Mouse (Mus musculus) frontal cortex, adult 2 months (tissue): ENCODE data around the gene Ly6g6e. TPM values are rescaled to one million over a fixed set of nuclear protein-coding genes. Genes with fewer than 3 reads are reported as not detected.

Source experiments
- DNase-seq, 2 experiments: peaks; one replicate each; pipeline ENCODE4 v3.0.0; 2022; ENCODE audit warnings: low spot score in 1 of 2; ENCODE audit errors: extremely low spot score in 1 of 2
- polyA plus RNA-seq: library from polyadenylated mRNA; depleted of rRNA; stranded (reverse); fragments of >200 nt; gene quantifications from 2 replicates; pipeline ENCODE4 v1.2.3, GENCODE M21; 2012

Ly6g6e gene
- polyA plus RNA-seq, 1 experiment, result 65.5 TPM

DNA sequence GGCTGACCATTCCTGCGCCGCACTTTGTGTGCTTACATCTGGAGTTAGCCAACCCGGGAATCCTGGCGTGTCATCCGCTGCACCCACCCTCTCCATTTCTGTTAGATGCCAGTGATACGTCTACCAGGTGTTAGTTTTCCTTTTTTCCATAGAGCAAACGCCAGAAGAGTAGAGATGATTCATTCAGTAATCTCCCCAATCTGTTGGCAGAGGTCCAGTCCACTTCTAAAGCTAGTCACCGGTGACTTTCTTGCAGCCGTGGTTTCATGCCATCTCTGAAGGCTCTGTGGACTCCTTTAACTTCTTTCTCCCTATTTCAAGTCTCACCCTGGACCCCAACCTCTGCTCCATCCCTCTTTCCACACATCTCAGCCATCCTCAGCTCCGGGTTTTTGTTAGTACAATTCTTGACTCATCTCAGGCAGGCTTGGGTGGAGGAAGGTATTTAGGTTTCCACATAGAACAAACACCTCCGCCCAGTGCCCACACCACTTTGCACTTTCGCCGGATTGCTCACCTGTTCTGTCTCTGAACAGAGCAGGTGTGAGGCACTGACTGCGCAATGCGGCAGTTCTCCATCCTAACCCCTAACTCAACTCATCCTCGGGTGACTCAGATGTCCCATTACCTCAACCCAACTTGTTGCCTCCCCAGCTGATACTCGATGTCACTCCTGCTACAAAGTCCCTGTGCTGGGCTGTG is 8.3 kb upstream of the Ly6g6e start:
- peak in 1 of 2 experiments; percentile 48 for DNase-seq

DNA sequence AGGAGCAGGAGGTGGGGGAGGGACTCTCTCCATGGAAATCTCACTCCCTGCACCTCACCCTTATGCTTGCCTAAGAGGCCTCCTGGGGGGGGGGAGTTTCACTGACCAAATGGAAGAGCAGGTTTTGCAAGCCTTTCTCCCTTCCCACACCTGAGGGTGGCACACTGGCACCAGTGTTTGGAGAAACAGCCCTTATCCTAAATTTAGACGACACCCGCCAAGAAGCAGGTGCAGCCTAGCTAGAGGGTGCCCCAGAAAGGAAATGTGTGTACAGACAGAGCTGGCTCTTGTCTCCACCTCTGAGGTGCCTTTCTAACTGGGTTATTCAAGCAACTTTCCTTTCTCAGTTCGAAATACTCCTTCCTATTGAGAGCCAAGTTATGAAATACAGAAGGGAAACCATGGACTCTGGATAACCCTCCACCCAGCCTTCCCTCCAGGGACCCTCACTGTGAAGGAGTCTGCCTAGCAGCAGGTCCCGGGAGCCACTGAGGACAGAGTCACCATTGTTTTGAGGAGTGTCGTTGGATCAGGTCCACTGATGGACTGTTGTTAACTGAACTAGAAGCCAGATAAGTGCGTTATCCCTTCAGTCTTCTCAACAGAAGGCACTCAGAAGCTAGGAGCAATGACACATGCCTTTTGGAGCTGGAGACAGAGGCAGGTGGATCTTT is 6.0 kb upstream of the Ly6g6e start:
- no peak for DNase-seq

DNA sequence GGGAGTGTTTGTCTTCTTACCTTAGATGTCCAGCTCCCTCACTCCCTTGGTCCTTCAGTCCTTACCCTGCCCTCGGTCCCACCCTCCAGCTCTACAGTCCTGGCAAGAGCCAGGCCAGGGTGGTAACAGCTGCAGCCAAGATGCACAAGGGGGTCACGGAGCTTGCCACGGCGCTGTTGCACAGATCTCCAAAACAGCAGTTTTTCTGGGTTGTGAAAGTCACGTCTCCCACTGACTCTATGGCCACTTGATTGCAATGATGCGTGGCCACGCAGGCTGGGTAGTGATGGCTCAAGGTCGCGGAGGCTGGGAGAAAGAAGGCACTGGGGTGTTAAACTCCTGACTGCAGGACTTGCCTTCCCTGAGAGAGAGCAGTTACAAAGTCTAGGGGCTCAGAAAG is 5.2 kb upstream of the Ly6g6e start:
- DNase-seq, result no peak

- no peak for DNase-seq
Observed at GRCm38 (mm10) chr17:35074097-35074496, 2.6 kb upstream of the Ly6g6e start.

- no peak for DNase-seq
Observed at GRCm38 (mm10) chr17:35077285-35077684, 583 bp downstream of the Ly6g6e start.

DNA sequence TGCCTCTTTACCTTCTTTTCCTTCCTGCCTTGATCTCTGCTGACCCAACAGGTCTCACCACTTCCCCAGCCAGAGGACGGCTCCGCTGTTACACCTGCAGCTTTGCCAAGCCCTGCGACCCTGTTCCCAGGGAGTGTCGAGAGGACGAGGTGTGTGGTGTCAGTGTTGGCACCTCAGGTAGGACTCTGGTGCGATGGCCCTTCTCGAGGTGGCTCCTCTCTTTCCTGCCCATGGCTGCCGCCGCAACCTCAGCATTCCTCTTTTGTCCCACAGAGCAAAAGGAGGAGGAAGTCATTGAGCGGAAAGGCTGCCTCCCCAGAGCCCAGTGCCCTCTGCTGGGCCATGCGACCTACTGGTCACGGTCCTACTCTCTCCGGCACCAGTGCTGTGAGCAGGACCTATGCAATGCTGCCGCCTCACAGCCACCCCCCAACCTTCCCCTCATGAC is 1.1 kb downstream of the Ly6g6e start, which contains the start of gene Ly6g6d:
Ly6g6d (minus strand) TSS at position 280 of the 448 bp plus-strand sequence.
- no peak for DNase-seq

DNA sequence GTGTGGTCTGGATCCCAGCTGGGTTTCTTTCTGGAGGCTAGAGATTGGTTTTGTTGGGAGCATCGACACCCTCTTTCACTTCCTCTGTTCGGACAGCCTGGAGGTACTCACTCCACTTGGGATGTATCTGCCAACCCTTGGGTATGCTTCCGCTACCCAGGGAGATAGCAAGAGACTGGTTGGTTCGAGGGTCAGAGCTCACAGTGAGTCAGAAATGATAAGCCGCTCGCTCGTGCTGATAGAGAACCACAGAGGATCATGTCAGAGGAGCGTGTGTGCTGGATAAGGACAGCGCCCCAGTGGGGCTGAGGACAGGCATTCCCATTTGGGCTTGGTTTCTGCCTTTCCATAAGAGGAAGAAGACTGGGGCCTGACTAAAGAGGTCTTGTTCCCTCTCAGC is 3.1 kb downstream of the Ly6g6e start:
- no peak for DNase-seq

GRCm38 (mm10) chr17:35080248-35080647 is 3.5 kb downstream of the Ly6g6e start:
- DNase-seq, result no peak

- no peak for DNase-seq
Observed at GRCm38 (mm10) chr17:35080710-35081109, 4.0 kb downstream of the Ly6g6e start.

DNA sequence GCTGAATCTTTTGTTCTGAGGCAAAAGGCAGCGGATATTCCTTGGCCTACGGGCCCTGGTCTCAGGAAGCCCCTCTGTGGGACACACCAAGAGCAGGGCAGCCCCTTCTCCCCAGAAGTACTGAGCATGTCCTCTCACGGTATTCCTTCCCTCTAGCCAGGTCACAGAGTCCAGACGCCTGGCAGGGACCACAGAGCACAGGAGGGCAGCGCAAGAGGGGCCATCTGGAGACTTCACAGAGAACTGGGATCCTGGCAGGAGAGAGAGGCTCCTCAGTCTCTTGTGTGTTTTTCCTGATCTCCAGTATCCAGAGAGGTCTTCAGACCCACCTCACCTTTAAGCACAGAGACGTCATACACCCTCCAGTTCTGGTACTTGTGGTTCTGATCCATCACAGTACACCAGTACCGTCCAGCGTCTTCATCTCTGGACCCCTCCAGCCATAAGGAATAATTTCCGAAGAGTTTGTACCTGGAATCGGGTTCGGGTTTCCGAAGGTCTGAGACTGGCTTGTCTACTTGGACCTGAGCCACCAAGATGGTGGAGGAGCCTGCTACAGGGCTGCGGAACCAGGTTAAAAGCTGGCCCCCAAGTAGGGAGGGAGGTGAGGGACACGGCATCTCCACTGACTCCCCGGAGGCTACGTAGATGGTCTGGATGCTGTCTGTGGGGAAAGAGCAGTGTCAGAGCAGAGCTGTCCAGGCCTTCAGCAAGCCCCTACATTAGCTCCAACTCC is 6.3 kb downstream of the Ly6g6e start:
- DNase-seq, result no peak

DNA sequence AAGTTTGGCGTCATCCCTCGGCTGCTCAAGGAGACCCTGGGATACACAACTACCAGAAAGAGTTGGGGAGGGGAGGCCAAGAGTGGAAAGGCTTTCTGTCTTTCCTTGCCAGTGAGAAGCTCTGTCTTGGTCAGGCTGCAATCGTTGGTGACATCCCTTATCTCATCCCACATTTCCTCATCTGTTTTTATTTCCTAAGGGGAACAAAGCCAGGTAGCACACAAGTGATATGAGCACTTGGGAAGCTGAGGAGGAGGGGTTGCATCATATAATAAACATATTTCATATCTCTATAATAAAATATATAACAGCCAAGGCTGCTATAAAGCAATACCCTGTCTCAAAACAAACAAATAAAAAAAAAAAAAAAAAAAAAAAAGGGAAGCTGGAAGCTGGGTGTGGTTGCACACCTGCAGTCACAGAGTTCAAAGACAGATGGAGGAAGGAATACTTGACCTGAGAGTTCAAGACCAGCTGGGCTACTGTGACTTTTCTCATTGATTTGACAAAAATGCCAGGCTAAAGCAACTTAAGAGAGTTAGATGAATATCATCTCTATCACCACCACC is 7.3 kb downstream of the Ly6g6e start:
- no peak for DNase-seq

DNA sequence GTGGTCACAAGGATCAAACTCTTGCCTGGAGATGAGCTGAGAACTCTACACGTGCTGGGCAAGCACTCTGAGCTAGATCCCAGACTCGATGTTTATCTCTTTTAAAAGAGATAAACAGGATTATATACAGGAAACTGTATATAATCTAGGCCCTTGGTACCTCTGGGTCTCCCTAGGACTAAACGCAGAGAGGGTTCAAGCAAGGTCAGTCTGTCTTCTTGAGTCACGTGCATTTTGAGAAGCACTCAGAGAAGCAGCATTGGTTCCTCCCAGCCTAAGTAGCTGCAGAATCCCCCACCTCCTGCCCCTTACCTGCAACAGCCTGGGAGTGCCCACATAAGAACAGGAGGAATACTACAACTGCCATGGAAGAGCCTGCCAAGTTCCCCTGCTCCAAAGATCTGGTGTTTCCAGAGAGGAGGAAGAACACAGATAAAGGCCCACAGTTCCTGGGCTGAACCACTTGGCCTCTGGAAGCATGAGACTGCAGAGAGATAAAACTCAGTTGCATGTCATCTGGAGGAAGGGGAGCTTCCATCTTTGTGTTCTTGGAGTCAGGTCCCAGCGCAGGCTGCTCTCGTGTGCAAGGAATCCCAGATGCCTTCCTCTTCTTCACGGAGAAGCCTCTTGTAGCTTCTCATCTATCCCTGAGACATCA is 8.6 kb downstream of the Ly6g6e start, which contains the start of gene Ly6g6f:
Ly6g6f (minus strand) TSS at position 403 of the 658 bp plus-strand sequence.
- no peak for DNase-seq

GRCm38 (mm10) chr17:35088151-35088550 is 11.4 kb downstream of the Ly6g6e start:
- DNase-seq, result no peak

DNA sequence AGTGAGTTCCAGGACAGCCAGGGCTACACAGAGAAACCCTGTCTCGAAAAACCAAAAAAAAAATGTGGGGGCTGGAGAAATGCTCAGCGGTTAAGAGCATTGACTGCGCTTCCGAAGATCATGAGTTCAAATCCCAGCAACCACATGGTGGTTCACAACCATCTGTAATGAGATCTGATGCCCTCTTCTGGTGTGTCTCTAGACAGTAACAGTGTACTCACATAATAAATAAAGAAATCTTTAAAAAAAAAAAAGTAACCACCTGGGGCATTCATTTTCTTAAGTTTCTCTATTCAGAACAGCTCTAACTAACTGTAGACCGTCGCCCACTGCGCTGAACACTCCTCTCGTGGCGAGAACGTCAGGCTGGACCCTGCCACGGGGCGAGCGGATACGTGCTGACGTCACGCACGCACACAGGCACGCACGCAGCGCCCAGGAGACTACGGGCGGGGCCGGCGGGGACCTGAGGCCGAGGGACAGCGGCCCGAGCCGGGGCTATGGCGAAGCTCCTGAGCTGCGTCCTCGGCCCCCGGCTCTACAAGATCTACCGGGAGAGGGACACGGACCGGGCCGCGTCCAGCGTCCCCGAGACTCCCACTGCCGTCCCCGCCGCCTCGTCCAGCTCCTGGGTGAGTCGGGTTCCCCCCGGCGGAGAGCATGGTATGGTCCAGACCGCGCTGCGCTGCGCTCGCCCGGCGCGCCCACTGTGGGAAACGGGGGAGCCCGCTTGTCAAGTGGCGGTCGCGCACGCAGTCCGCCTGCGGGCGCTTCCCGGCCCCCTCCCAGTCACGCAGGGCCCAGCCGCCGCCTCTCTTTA is 12.3 kb downstream of the Ly6g6e start, which contains the start of gene Abhd16a:
Abhd16a (plus strand) TSS at position 439 of the 820 bp plus-strand sequence.
- DNase-seq, result peak; percentile 87 to 95

DNA sequence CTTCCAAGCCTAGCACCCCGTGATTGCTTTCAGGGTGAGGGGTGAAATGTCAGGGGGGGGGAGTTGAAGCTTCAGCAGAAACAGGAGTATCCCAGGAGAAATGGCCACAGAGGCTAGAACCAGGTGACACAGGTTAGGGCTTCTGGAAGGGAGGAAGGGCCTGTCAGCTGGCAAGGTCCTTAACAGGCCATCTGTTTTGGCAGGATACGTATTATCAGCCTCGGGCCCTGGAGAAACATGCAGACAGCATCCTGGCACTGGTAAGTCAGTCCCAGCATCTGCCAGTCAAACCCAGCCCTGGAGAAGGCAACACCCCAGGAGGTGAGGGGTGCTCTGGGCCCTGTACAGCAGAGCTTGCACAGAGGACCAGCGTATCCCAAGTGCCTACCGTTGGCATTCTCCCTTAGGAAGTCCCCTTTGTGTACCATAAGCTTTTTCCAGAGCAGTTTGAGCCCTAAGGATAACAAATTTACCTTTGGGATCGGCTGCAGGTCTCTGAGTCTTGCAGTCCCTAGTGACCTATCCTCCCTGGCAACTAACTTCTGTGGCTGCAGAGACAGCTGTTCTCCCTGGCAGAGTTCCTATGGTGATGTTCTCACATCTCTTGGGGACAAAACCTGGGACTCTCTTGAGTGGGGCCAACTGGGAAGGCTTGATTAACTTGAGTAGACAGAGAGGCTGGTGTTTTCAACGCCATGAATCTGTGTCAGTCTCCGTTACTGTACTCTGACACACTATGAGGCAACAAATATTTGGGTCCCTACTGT is 13.6 kb downstream of the Ly6g6e start:
- DNase-seq, result no peak

DNA sequence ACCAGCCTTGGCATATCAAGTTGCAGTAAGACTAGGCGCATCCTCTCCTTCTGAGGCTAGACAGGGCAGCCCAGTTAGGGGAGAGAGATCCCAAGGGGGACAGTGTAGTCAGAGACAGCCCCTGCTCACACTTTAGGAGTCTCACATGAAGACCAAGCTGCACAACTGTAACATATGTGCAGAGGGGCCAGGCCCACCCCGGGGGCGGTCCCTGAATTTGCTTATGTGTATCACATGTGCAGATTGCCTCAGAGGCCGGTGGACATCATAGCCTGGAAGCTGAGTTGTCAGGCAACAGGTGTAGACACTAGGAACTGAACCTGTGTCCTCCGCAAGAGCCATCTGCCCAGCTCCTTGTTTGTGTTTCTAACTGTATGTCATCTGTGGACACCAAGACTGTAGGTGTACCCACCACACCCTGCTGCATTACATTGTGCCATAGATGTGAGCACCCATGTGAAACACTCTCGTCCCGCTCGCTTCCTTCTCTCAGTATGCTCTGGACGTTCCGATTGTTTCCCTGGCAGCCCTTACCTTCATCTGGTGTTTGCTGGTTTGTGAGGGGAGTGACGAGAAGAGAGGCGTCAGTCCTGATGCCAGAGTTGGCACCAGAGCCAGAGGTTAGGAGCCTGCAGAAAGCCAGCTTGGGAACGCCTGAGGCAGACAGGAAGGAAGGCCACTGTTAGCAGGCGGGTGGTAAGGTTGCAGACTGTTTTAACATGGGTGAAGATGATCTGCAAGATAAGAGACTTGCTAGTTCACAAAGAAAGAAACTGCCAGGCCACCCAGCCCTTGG is 15.9 kb downstream of the Ly6g6e start:
- no peak for DNase-seq

GRCm38 (mm10) chr17:35094475-35095365 is 18.0 kb downstream of the Ly6g6e start:
- no peak for DNase-seq
